Mouse (Mus musculus): ENCODE results near the gene Atl2.

Gene Atl2

GRCm38 (mm10) chr17:79824406-79824805 lies 71.5 kb downstream of the Atl2 start:
- peak; percentile 78 for DNase-seq (ENCODE audit: inconsistent ontology term)

DNA sequence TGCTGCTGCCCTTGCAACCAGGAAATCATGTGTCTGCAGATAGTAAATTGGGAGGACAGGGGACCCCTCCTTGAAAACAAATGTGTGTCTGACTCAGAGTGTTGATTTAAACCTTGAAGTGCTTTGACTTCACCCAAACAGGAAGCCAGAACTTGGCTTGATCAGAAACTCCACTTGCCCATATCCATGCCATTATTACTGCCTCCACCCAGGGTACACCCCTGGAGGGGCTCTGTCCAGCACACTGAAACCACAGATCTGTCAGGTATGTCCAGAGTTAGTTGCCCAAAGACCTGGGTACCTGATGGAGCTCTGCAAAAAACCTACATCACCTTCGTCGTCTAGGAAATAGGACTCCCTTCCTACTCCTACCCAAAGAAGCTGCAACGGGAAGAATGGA lies 77.0 kb downstream of the Atl2 start:
- no peak for DNase-seq (ENCODE audit: inconsistent ontology term)

- no peak for DNase-seq (ENCODE audit: inconsistent ontology term)
Observed at GRCm38 (mm10) chr17:79817995-79818394, 77.9 kb downstream of the Atl2 start.

DNA sequence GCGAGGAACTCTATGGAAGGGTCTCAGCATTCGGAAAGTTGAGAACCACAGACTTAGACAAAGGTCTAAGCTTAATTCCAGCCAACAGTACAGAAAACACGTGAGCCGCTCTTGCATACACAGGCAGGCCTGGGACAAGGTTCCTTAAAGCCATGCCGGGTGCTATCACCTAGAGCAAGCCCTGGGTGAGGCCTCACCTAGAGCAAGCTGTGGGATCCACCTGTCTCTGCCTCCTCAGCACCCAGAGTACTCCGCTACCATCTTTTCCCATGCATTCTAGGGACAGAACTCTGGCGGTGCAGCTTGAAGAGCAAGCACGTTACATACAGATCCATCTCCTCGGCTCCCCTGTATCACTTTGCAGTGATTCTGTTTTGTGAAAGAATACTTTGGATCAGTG lies 78.4 kb downstream of the Atl2 start:
- no peak for DNase-seq (ENCODE audit: inconsistent ontology term)

DNA sequence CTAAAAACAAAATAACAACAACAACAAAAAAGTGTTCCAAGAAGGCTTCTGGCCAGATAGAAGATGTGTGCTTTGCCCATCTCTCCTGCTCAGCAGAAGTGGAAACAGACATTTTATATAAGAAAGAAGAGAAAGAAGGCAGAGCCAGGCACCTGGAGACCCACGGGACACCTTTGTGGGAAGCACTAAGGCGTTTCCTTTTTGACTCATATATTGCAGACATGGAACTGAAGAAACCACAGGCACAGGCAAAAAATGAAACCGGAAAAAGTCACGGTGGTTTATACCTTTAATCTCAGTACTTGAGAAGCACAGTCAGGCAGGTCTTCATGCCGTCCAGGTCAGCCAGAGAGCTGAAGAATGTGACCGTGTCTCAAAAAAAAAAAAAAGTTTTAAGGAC lies 79.0 kb downstream of the Atl2 start:
- no peak for DNase-seq (ENCODE audit: inconsistent ontology term)

DNA sequence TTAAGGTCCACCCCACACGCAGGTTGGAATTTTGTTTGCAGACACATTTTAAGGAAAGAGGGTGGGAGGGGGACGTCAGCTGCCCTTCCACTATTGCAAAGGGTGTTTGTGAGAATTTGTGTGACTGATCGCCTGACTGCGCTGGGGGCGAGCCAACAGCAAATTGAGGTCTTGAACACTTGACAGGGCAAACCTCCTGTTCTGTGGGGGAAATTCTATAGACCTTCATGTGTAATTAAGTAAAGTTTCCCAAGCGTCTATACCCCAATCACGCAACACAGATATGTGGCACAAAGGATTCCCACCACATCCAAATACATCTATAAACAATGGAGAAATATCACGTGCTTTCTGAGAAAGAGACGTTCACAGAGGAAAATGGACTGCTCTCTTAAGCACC lies 85.5 kb downstream of the Atl2 start:
- no peak for DNase-seq (ENCODE audit: inconsistent ontology term)

DNA sequence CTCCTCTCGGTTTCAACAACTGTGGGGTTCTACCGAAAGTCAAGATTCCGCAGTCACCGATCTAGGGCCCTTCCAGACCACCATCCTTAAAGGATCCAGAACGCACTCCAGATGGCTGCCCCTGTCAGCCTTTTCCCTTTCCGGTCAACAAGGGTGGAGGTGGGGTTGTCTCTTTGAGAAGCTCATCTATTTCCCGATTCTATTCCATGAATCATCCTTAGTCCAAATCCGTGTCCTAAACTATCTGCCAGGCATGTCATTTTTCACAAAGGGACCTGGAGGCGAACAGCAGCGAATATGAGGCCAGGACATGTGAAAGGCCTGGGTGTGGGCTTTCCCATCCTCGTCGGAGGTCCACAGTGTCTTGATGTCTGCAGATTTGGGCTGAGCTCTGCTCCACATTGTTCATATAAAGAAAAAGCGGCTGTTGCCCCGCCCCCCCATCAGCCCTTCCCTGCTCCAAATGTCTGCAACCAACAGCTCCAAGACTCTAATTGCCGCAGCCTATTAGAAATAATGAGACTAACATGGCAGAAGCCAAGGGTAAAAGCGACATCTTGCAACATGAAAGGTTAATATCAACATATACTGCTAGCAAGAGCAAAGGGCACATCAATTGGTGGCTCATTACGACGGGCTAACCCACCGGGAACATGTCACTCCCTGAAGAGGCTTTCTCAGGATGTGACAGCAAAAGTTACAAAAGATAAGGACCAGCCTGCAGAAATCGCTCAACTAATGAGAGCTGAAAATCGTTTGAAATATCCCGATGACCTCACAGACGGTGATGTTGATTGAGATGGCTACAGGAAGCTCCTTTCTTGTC lies 86.2 kb downstream of the Atl2 start:
- DNase-seq (ENCODE audit: inconsistent ontology term) = no peak

GRCm38 (mm10) chr17:79807237-79807930 lies 88.5 kb downstream of the Atl2 start:
- no peak for DNase-seq (ENCODE audit: inconsistent ontology term)

- DNase-seq (ENCODE audit: inconsistent ontology term) = no peak
Observed at GRCm38 (mm10) chr17:79804747-79805146, 91.2 kb downstream of the Atl2 start.

DNA sequence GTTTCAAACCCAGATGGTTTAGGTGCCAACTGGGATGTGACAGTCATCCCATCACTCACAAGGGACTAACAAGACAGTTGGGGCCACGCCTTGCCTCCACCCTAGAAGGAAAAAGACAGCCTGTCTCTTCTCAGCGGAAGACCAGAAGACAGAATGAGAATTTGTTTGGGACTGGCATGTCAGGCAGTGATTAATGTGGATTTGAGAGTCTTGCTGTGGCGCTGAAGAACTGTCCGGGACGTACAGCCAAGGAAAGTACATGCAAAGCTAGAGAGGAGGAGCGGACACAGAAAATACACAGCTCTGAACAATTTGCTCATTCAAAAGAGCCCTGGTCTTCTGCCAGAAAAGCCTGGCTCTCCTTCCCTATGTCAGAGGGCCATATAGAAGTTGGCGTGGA lies 93.9 kb downstream of the Atl2 start:
- DNase-seq (ENCODE audit: inconsistent ontology term) = no peak

GRCm38 (mm10) chr17:79798831-79799230 lies 97.1 kb downstream of the Atl2 start:
- no peak for DNase-seq (ENCODE audit: inconsistent ontology term)

All from Muller cell, postnatal 12 days (primary cell).